In genomic region chr2:173307984-173308383, GRCm38 (mm10) we compare ENCODE assay signal across 10 mouse cellular contexts. TPM values are rescaled to one million over a fixed set of nuclear protein-coding genes. Genes with fewer than 3 reads are reported as not detected.
A peak's percentile ranks its signal among the peaks of the same experiment; 100 is the strongest.
DNase-seq lines count a peak whose midpoint lies in the region; ATAC-seq lines count a peak whose summit lies in the region.
"Had no signal": no experiment of that assay in that cellular context is flagged by ENCODE, and none has a peak within 500 bp of the region (broad histone marks: within the 10 kb centered on the region; RNA-seq: fewer than 3 reads in every experiment).

No protein-coding gene starts in this region.

- no peak for DNase-seq in heart, embryonic 10.5 days (ENCODE audit: low spot score)
- DNase-seq in heart, postnatal 4 days = no peak
- DNase-seq in midbrain, embryonic 10.5 days (ENCODE audit: low spot score) = no peak
- DNase-seq in cerebellum, adult 9-11 months = no peak
- DNase-seq in thymus, adult 18-20 months = no peak
- no peak for DNase-seq in layer of hippocampus, postnatal 25 days (ENCODE audit: extremely low spot score in 1 of 2, low spot score in 1 of 2)
- DNase-seq: cerebellum, adult 8-10 months; liver, embryonic 13.5 days had no signal

- peak overlapping the region; percentile 42 for H3K4me3 ChIP-seq in heart, embryonic 10.5 days
- H3K4me3 ChIP-seq in megakaryocyte, embryonic 14.5 days (replicated peaks) = peak overlapping the region; percentile 53
- peak overlapping the region; percentile 31; the same call in 1 of the 2 replicates for H3K4me3 ChIP-seq in midbrain, embryonic 10.5 days
- H3K4me3 ChIP-seq: liver, embryonic 13.5 days had no signal

- no peak for ATAC-seq in megakaryocyte, adult 5-6 weeks (ENCODE audit: poor library complexity, severe bottlenecking)

- no peaks in the 10 kb centered on the region for H3K9me3 ChIP-seq in heart, embryonic 10.5 days
- peaks cover 7% of the 10 kb centered on the region; the same call in 1 of the 2 replicates for H3K9me3 ChIP-seq in megakaryocyte, embryonic 14.5 days
- H3K9me3 ChIP-seq in midbrain, embryonic 10.5 days (replicated peaks) = no peaks in the 10 kb centered on the region
- H3K9me3 ChIP-seq: liver, embryonic 13.5 days had no signal

- peaks cover 39% of the 10 kb centered on the region for H3K27me3 ChIP-seq in heart, embryonic 10.5 days (ENCODE audit: insufficient read depth, poor library complexity, severe bottlenecking)
- peaks cover 39% of the 10 kb centered on the region for H3K27me3 ChIP-seq in megakaryocyte, embryonic 14.5 days (replicated peaks)
- H3K27me3 ChIP-seq in midbrain, embryonic 10.5 days (ENCODE audit: low read depth, poor library complexity, severe bottlenecking) = peaks cover 34% of the 10 kb centered on the region

- H3K4me1 ChIP-seq in heart, embryonic 10.5 days = peaks cover 26% of the 10 kb centered on the region
- H3K4me1 ChIP-seq in megakaryocyte, embryonic 14.5 days = peaks cover 21% of the 10 kb centered on the region
- peaks cover 15% of the 10 kb centered on the region for H3K4me1 ChIP-seq in midbrain, embryonic 10.5 days
- H3K4me1 ChIP-seq: liver, embryonic 13.5 days had no signal

- H3K27ac ChIP-seq in heart, embryonic 10.5 days = peak overlapping the region; percentile 70; the same call in 1 of the 2 replicates
- 0 out of 2 replicates have a peak overlapping the region, but pooled peaks have one; percentile 17 for H3K27ac ChIP-seq in midbrain, embryonic 10.5 days (replicated peaks)
- H3K27ac ChIP-seq: liver, embryonic 13.5 days had no signal

- 19% methylated on average over 4 of the region's 4 CpGs for WGBS in heart, embryonic 10.5 days
- 25% methylated on average over 4 of the region's 4 CpGs for WGBS in midbrain, embryonic 10.5 days

- H3K36me3 ChIP-seq in heart, embryonic 10.5 days = no peaks in the 10 kb centered on the region
- no peaks in the 10 kb centered on the region for H3K36me3 ChIP-seq in megakaryocyte, embryonic 14.5 days (replicated peaks; ENCODE audit: low read length)
- no peaks in the 10 kb centered on the region for H3K36me3 ChIP-seq in midbrain, embryonic 10.5 days
- H3K36me3 ChIP-seq: liver, embryonic 13.5 days had no signal

RNA-seq across cellular contexts. Expression of gene Pmepa1, which starts 31.7 kb away (rescaled TPM):
- 1.4 and 1.9 TPM in 2 replicates for polyA plus RNA-seq in heart, embryonic 10.5 days (2016; fragmentation: Nextera tagmentation; extraction: Ambion mirVana)
- 10 to 100 TPM; 53.5 to 57.3 TPM for total RNA-seq in heart, postnatal 4 days (2021)
- 5.3 and 26.8 TPM in 2 replicates for polyA plus RNA-seq in megakaryocyte, embryonic 14.5 days (2012; ENCODE audit: insufficient read depth, low replicate concordance)
- 0.84 and 1.2 TPM in 2 replicates for total RNA-seq in megakaryocyte, adult 5-6 weeks (2015)
- 0.04 and 0.07 TPM in 2 replicates for total RNA-seq in megakaryocyte, adult 5-6 weeks (2017)
- polyA plus RNA-seq in midbrain, embryonic 10.5 days (2016; fragmentation: Nextera tagmentation; extraction: Ambion mirVana) = 1.2 and 2.0 TPM in 2 replicates
- total RNA-seq in layer of hippocampus, postnatal 25 days (2021) = 10 to 100 TPM; 26.2 TPM

Comparison
In these comparisons a context has a peak if more than half of its experiments do, and no peak if none do; other contexts are left out.
1. RNA of gene Pmepa1, which starts 31.7 kb away (total RNA-seq): 53.5 to 57.3 TPM in heart, postnatal 4 days and 26.2 TPM in layer of hippocampus, postnatal 25 days; 0.04 to 1.2 TPM in megakaryocyte, adult 5-6 weeks; every median in the first group is over 10 times any median in the second.
2. Peak in every context shown above with its lines, with median percentiles within 50 percentile points of each other: H3K4me3 ChIP-seq.